Mouse (Mus musculus) forelimb bud, embryonic 11.5 days (tissue): ENCODE data around the gene Stag1.
A peak's percentile ranks its signal among the peaks of the same experiment; 100 is the strongest.

Source experiments
- DNase-seq: peaks from one replicate; pipeline ENCODE4 v3.0.0-alpha.2; 2012; ENCODE audit warnings: low read depth, low spot score

Gene Stag1

GRCm38 (mm10) chr9:100605522-100605921 lies 7.9 kb downstream of the Stag1 start:
- no peak for DNase-seq

DNA sequence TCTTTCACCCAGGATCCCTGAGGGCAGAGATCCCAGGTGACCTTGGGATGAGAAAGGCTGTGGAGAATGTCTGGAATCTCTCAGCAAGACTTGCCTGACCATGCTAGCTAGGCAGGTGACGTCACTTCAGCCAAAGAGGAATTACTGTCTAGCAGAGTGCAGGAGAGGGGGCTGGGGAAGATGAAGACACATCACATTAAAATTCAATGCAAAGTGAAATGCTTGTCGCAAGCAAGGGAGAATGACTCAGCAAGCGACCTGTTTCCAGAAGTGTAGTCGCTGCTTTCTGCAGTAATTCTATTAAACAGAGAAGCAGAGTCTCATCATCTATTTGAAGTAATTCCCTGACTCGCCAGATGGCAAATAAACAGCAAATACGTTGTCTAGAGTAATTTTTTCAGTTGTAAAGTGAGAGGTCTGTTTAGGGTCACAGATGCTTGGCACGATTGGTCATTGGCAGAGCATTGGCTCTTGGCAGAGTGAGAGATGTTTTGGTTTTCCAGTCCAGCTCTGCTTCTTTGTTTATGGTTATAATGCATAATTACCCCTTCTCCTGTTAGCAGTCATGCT lies 8.5 kb downstream of the Stag1 start:
- peak; percentile 43 for DNase-seq

GRCm38 (mm10) chr9:100613501-100614071 lies 16.0 kb downstream of the Stag1 start:
- no peak for DNase-seq

- no peak for DNase-seq
These were observed 19.3 kb downstream of the Stag1 start for GRCm38 (mm10) chr9:100616947-100617346.

- no peak for DNase-seq
These were observed 28.7 kb downstream of the Stag1 start for GRCm38 (mm10) chr9:100626258-100626657.

- no peak for DNase-seq
These were observed 43.2 kb downstream of the Stag1 start for GRCm38 (mm10) chr9:100640754-100641153.

GRCm38 (mm10) chr9:100641391-100642085 lies 43.9 kb downstream of the Stag1 start:
- DNase-seq: no peak

DNA sequence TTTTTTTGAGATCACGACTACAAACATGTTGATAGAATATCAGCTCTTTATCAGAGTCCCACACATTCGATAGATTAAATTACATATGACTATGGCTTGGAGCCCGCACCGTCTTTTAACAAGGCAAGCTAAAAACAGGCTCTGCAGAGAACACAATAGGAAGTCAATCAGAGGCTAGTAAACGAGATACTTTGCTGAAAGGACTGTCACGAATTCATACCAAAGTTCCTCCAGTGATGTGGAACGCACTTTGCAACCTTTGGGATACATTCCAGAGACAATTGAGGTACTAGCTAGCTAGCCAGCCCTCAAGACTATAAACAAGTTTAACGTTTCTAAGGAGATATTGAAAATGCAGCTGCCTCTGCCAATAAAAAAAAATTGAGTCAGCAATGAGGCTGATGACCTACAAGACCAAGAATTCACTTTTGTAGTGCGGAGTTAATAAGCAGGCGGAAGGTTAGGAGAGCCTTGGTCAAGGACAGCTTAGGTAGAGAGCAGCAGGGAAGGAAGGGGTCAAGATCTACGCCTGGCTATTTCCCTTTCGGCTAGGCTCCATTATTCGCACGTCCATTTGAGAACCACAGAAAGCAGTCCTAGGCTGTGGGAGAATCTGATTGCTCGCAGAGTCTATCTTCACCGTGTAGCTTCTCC lies 44.7 kb downstream of the Stag1 start:
- DNase-seq: peak; percentile 52

DNA sequence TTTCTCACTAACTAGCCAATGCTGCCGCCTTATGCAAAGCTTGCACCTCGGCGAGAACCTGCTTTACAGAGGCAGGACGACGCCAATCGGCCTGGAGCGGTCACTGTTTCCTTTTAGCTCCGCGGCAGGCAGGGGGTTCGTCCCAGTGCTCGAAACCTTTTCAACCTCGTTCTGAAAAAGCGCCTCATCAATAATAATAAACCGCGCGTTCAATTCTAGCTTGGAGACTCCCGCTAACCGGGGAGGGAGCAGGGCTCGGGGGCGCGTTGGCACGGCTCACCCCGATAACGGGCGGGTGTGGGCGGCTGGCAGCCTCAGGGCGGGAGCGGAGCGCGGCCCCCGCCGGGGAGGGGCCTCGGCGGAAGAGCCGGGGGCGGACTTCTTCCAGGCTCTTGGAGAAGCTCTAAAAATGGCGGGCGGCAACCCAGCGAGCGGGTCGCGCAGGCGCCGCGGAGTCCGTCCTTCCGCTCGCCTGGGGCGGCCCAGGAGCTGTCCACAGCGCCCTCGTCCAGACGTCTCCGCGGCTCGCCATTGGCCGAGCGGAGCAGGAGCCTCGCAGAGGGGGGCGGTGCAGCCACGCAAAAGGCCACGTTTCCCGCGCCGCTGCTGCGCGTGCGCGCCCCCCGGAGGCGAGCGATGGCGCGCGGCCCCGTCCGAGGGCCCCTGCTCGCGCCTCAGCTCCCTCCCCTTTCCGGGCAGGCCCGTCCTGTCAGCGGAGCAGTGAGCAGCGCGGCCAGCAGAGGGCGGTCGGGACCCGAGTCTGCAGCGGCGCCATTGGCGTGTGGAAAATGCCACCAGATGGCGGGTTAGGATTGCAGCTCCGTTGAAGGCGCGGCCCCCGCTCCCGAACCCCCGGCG lies 45.5 kb downstream of the Stag1 start:
- peak; percentile 99 for DNase-seq

DNA sequence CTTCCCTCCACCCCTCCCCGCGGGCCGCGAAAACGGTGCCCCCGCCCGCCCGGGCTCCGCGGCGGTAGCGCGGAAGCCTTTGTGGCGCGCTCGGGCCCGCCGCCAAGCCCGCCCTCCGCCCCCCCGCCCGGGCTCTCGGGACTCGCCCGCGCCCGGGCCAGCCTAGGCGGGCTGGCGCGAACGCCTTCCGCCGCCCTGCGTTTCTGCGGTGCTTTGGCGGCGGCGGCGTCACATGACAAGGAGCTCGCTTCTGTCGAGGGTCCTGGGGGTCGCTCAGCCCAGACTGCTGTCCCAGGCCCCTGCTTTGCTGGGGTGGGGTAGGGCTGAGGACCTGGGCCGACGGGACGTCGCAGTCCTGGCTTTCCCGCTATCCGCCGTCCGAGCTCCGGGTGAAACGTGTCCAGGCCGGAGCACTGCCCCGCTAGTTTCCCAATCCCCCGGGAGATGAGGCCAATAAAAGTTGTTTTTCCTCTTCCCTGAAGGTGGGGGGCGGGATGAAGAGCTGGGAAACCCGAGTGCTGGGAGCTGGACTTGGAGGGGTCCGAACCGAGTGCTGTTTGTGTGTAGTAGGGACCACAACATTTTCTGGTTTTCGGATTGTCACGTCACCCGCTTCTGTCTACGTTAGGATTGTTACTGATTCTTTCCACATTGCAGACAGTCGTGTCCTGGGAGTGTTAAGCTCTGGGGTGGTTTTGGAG lies 46.6 kb downstream of the Stag1 start:
- peak; percentile 63 for DNase-seq

GRCm38 (mm10) chr9:100645026-100645940 lies 47.7 kb downstream of the Stag1 start:
- no peak for DNase-seq

DNA sequence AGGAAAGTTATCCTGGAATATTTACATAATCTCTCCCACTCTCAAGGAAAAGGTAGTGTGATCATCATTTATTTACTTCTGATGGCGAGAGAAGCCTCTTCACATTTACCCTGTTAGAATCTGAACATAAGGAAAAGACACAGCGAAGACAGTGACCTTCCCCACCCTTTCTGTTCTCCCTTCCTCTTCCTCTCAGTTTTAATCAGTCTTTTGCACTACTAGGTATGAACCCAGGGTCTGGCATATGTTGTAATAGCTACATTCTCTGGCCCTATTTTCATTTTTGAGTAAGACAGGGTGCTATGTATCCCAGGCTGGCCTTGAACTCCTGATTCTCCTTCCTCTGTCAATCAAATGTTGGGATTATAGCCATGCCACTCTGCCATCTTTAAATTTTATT lies 48.7 kb downstream of the Stag1 start:
- DNase-seq: no peak

DNA sequence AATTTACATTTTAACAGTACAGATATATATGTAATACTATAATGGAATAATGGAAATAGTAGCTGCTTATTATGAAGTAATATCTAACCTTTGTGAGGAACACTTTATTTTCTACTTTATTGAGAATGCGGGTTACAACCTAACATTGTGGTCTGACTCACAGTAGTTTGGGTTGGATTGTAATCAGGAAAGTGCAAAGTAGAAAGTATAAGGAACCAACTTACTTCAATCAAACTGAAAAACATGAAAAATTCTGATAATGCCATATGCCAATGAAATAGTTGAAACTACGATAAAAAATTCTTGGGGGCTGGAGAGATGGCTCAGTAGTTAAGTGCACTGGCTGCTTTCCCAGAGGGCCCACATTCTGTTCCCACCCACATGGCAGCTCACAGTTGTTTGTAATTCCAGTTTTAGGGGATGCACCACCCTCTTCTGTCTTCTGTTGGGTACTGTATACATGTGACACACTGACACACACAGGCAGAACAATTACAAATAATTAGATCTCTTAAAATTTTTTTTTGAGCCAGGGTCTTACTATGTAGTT lies 50.3 kb downstream of the Stag1 start:
- DNase-seq: no peak

DNA sequence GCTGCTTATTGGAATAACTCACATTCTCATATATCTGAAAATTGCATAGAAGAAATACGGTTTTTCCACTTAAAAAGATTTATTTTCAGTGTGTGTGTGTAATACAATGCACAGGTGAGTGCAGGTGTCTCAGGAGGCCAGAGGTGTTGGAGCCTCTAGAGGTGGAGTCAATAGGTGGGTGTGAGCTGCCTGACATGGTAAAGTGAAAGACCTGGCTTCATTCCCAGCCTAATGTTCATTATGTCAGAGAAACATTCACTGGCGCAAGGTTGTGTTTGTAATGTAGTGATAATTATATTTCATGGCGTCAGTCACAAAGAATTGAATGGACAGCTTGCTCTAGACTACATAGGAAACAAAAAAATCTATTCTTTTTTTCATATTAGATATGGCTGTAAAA lies 56.5 kb downstream of the Stag1 start:
- no peak for DNase-seq

GRCm38 (mm10) chr9:100656058-100656457 lies 58.5 kb downstream of the Stag1 start:
- DNase-seq: no peak

GRCm38 (mm10) chr9:100660587-100660986 lies 63.0 kb downstream of the Stag1 start:
- no peak for DNase-seq

DNA sequence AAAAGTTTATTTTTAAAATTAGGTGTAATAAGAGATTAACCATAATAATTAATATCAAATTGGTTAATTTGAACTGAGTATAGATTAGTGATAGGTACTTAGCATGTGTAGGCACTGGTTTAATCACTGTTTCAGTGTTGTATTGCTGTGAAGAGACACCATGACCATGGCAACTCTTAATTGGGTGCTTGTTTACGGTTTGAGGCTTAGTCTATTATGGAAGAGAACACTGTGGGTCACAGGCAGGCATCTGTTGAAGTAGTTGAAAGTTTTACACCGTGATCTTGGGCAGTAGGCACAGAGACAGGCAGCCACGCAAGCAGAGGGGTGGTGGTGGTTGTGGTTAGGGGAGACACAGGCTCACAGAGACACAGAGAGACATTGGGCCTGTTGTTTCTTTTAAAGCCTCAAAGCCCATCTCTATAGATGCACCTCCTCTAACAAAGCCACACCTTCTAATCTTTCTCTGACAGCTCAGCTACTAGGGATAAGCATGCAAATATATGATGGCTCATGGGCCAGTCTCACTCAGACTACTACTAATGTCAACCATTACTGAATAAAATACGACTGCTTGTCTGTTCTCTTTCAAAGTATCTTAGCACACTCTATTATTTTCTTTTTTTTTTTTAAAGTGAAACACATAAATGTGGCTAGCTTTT lies 66.0 kb downstream of the Stag1 start:
- DNase-seq: no peak

DNA sequence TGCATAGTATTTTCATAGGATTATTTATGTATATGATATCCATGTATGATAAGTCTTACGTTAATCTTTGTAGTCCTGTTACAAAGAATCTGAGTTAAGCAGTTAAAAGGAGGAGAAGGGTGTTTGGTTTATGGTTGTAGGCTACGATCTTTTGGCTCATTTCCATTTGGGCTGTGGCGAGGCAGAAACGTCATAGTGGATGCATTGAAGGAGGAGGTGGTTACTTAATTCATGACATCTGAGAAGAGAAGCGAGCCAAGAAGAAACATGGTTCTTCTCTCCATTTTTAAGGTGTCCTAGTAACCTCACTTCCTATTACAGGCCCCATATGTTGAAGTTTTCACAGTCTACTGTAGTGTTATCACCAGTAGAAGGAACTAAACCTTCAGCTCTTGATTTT lies 72.6 kb downstream of the Stag1 start:
- DNase-seq: no peak

- no peak for DNase-seq
These were observed 81.4 kb downstream of the Stag1 start for GRCm38 (mm10) chr9:100679036-100679435.
